Mouse (Mus musculus) heart, embryonic 16.5 days (tissue): ENCODE measurements around the gene Zfp334. TPM values are rescaled to one million over a fixed set of nuclear protein-coding genes. Genes with fewer than 3 reads are reported as not detected.
A peak's percentile ranks its signal among the peaks of the same experiment; 100 is the strongest.

Source experiments
- ATAC-seq: fragments of 200-750 bp; cut with Nextera tagmentation; replicated peaks from 2 replicates; pipeline ENCODE4 v1.8.0; 2017; ENCODE audit warnings: moderate number of reproducible peaks; ENCODE audit not compliant: insufficient read depth, low FRiP score; ENCODE audit errors: extremely low read depth
- H3K27ac ChIP-seq: fragments of 300-500 bp; sonication (generic); 2 replicates; pipeline ENCODE4 v1.5.1; 2014; ENCODE audit warnings: mild to moderate bottlenecking, low read length, control low read depth, moderate library complexity
- H3K27me3 ChIP-seq: fragments of 300-500 bp; sonication (generic); 2 replicates; pipeline ENCODE4 v1.6.1; 2014; ENCODE audit warnings: low read length, mixed read lengths; ENCODE audit not compliant: control insufficient read depth, insufficient read depth
- H3K36me3 ChIP-seq: fragments of 300-500 bp; sonication (generic); 2 replicates; pipeline ENCODE4 v1.6.1; 2014; ENCODE audit not compliant: control insufficient read depth, insufficient read depth
- H3K4me1 ChIP-seq: fragments of 300-500 bp; sonication (generic); 2 replicates; pipeline ENCODE4 v1.6.1; 2014; ENCODE audit warnings: low read length, mixed read lengths; ENCODE audit not compliant: control insufficient read depth, insufficient read depth
- H3K4me2 ChIP-seq: fragments of 300-500 bp; sonication (generic); 2 replicates; pipeline ENCODE4 v1.6.1; 2014; ENCODE audit warnings: low read depth, mild to moderate bottlenecking, control low read depth, low read length
- H3K4me3 ChIP-seq: fragments of 300-500 bp; sonication (generic); 2 replicates; pipeline ENCODE4 v1.5.1; 2014; ENCODE audit warnings: mild to moderate bottlenecking, control low read depth, low read length
- H3K9ac ChIP-seq: fragments of 300-500 bp; sonication (generic); 2 replicates; pipeline ENCODE4 v1.6.1; 2014; ENCODE audit warnings: low read length, control low read depth
- H3K9me3 ChIP-seq: fragments of 300-500 bp; sonication (generic); replicated peaks from 2 replicates; pipeline ENCODE4 v1.6.1; 2016; ENCODE audit warnings: low read length; ENCODE audit not compliant: control insufficient read depth
- WGBS: fragments of 180-500 bp; shearing (Covaris S2); extraction: QIAGEN DNeasy Blood & Tissue Kit; methylation state at CpG from one replicate; pipeline ENCODE4 v1.1.7; 2014; 5-methylcytosine and 5-hydroxymethylcytosine counted together
- polyA plus RNA-seq: library from polyadenylated mRNA; unstranded; fragments of >200 nt; fragmentation: Nextera tagmentation; extraction: Ambion mirVana; gene quantifications from 2 replicates; pipeline ENCODE4 v1.2.1, GENCODE M21; 2015

The Zfp334 gene
- polyA plus RNA-seq, 1 experiment from 2014 or later: 3.6 TPM

DNA sequence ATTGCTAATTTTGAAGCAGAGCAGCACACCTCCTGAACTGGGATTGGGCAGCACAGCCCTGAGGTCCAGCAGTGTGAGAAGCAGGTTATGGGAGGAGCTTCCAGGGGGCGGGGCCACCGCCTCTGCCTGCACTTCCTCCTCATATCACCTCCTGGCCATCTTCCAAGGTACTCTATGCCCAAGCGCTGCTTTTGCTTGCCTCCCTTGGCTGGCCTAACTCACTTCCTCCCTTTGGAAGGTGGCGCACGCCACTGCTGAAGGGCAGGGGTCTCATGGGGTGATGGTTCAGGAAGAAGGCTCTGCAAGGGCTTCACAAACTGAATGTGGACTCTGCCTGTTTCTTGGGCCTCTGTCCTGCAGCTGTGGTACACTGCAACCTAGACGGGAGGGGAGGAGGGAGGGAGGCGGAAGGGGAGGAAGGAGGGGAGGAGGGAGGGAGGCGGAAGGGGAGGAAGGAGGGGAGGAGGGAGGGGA, 21.0 kb downstream of the Zfp334 start:
- H3K27me3 ChIP-seq: peaks cover 36% of the 10 kb centered on the region

DNA sequence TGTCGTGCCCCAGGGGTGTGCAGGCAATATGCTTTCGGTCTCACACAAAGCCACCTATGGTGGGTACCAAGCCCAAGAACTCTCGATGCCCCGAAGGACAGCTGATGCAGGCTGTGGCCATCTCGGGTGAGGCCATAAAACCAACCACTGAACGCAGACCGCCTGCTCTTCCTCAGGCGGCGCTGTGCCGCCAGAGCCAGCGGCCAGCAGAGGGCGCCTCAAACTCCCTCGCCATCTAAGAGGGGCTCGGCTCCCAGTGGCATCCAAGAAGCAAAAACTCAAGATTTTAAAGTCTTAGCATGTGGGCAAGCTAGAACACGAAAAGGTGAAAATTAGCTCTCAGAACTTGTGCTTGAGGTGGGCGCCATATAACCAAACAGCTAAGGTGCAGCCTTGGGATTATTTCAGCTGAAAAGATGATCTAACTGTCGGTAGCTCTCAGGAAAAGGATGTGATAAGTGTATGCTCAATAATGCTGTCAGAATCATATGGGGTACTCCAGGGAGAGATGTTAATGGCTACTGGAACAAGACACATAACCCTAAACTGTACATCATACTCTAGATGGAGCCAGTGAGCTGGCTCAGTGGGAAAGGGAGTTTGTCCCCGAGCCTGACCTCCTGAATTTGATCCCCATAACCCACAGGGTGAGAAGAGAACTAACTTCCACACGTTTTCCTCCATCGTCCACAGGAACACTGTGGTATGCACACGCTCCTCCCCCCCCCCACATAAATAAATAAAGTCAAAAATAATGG, 23.5 kb downstream of the Zfp334 start:
- H3K27ac ChIP-seq: no peak overlapping the region
- H3K27me3 ChIP-seq: peaks cover 35% of the 10 kb centered on the region
- H3K9ac ChIP-seq: no peak overlapping the region
- WGBS: 13% methylated on average over 21 of the region's 21 CpGs
- H3K4me2 ChIP-seq: peak overlapping the region; percentile 52
- no peaks in the 10 kb centered on the region for H3K9me3 ChIP-seq
- peaks cover 9% of the 10 kb centered on the region; the same call in 1 of the 2 replicates for H3K4me1 ChIP-seq
- no peak overlapping the region for H3K4me3 ChIP-seq
- no peaks in the 10 kb centered on the region for H3K36me3 ChIP-seq
- ATAC-seq: no peak

More for the DNA sequence above, 21.0 kb downstream of the Zfp334 start:
- no peak overlapping the region for H3K4me3 ChIP-seq
- no peaks in the 10 kb centered on the region for H3K9me3 ChIP-seq
- ATAC-seq: no peak
- no peak overlapping the region; the same call in 1 of the 2 replicates for H3K4me2 ChIP-seq
- H3K4me1 ChIP-seq: peaks cover 9% of the 10 kb centered on the region; the same call in 1 of the 2 replicates
- H3K9ac ChIP-seq: no peak overlapping the region
- H3K27ac ChIP-seq: no peak overlapping the region
- H3K36me3 ChIP-seq: no peaks in the 10 kb centered on the region
- 2% methylated on average over 5 of the region's 8 CpGs for WGBS

DNA sequence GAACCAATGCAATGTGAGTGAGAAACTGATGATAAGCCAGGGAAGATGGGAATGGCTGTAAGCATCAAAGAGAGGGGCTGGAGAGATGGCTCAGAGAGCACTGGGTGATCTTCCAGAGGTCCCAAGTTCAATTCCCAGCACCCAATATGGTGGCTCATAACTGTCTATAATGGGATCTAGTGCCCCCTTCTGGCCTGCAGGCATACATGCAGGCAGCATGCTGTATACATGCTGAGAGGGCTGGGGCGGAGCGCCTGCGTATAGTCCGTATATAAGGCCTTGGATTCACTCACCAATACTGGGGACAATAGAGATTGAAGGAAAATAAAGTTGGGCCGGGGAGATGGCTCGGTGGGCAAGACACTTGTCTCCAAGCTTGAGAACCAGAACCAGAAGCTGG, 24.8 kb downstream of the Zfp334 start:
- H3K9me3 ChIP-seq: no peaks in the 10 kb centered on the region
- H3K27me3 ChIP-seq: peaks cover 28% of the 10 kb centered on the region
- no peaks in the 10 kb centered on the region for H3K36me3 ChIP-seq
- H3K27ac ChIP-seq: no peak overlapping the region
- no peak overlapping the region for H3K4me3 ChIP-seq
- ATAC-seq: no peak
- H3K4me2 ChIP-seq: no peak overlapping the region
- peaks cover 6% of the 10 kb centered on the region; the same call in 1 of the 2 replicates for H3K4me1 ChIP-seq
- WGBS: 85% methylated on average over 6 of the region's 6 CpGs
- H3K9ac ChIP-seq: no peak overlapping the region

DNA sequence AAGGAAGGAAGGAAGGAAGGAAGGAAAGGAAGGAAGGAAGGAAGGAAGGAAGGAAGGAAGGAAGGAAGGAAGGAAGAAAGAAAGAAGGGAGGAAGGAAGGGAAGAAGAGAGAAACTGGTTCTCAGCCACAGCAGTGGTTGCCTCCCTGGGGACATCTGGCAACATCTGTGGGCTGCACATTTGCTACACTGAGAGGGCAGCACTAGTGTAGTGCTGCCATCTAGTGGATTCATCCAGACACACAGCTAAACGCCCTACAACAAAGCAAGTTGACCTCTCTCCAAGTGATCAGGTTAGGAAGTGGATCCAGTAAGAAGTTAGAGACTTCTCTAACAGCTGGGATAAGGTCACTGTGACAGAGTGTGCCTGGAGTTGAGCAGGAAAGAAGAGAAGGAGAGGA, 27.2 kb downstream of the Zfp334 start:
- 0% methylated on average over 1 of the region's 1 CpGs for WGBS
- Histone ChIP-seq H3K27ac (no peak overlapping the region), H3K4me1 (no peaks in the 10 kb centered on the region), H3K4me2 (no peak overlapping the region), H3K9ac (no peak overlapping the region), H3K9me3 (no peaks in the 10 kb centered on the region), H3K4me3 (no peak overlapping the region), H3K27me3 (peaks cover 14% of the 10 kb centered on the region; the same call in 1 of the 2 replicates), H3K36me3 (no peaks in the 10 kb centered on the region)
- no peak for ATAC-seq

DNA sequence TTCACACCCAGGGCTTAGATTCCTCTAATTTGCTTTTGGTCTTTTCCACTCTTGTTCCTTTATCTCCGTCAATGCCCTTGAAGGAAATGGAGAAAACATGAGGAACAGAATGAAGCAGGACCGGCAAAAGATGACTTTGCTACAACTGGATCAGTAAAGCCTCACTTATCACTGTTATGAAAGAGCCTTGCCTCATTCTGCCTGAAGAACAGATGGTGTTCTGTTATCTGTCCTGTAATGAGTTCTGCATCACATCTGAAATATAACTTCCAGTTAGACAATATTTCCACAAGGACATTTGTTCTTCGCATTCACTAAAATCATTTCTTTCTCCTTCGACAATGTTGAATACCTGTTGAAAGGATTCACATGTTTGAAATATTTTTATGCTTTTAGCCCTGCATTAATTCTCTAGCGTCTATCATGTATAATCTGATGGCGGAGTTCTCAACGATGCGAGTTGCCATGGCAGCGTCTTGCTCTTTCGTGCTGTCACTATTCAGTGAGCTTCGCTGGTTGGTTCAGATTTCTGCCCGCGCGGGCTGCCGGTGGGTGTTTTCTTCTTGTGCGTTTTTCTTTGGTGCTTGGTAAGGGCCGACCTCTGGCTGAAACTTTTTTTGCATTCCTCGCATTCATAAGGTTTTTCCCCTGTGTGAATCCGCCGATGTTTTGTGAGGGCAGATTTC, 36.1 kb downstream of the Zfp334 start:
- no peaks in the 10 kb centered on the region for H3K4me1 ChIP-seq
- H3K27ac ChIP-seq: no peak overlapping the region
- no peak overlapping the region for H3K4me3 ChIP-seq
- no peak overlapping the region for H3K9ac ChIP-seq
- no peak for ATAC-seq
- no peak overlapping the region for H3K4me2 ChIP-seq
- no peaks in the 10 kb centered on the region for H3K36me3 ChIP-seq
- no peaks in the 10 kb centered on the region for H3K27me3 ChIP-seq
- H3K9me3 ChIP-seq: peaks cover 27% of the 10 kb centered on the region
- 86% methylated on average over 20 of the region's 20 CpGs for WGBS

DNA sequence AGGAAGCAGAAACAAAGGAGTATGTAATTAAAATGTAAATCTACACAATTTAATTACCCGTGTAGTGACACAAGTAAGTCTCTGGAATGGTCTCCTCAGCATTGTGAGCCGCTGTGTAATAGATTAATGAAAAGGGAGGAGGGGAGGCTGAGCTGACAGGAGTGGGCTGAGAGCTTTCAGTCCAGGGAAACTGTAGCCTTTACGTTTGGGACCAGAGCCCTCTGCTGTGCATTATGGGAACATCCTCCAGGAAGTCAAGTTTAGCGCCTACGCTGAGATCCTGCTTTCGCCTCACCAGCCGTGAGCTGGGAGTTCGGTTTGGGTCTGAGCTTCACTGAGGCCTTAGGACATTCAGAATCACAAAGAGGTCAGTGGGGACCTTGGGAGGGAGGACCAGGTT, 38.6 kb downstream of the Zfp334 start:
- ATAC-seq: no peak
- H3K9me3 ChIP-seq: peaks cover 27% of the 10 kb centered on the region
- no peak overlapping the region for H3K9ac ChIP-seq
- H3K36me3 ChIP-seq: no peaks in the 10 kb centered on the region
- H3K4me3 ChIP-seq: no peak overlapping the region
- H3K27me3 ChIP-seq: no peaks in the 10 kb centered on the region
- 28% methylated on average over 8 of the region's 8 CpGs for WGBS
- no peak overlapping the region for H3K27ac ChIP-seq
- no peaks in the 10 kb centered on the region for H3K4me1 ChIP-seq
- no peak overlapping the region for H3K4me2 ChIP-seq

DNA sequence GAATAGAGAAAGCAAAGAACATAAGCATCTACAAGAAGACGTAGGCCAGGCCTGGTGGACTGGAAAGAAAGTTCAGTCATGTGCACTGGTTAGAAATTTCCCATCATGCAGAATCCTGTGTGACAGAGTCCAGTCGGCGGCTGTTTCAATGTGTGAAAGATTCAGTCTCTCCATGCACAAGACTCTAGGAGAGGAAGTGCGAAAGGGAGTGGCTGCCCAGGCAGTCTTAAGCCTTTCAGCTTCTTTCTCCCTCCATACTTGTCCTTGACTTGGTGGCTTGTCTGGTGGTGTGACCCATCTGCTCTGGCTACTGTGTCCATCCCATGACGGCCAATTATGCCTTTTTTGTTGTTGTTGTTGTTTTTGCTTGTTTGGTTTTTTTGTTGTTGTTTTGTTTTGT, 41.9 kb downstream of the Zfp334 start:
- no peaks in the 10 kb centered on the region for H3K36me3 ChIP-seq
- H3K27me3 ChIP-seq: no peaks in the 10 kb centered on the region
- WGBS: 81% methylated on average over 5 of the region's 5 CpGs
- H3K9me3 ChIP-seq: 0 out of 2 replicates have a peak, but pooled peaks cover 3% of the 10 kb centered on the region
- H3K9ac ChIP-seq: no peak overlapping the region
- no peaks in the 10 kb centered on the region for H3K4me1 ChIP-seq
- H3K27ac ChIP-seq: no peak overlapping the region
- no peak overlapping the region for H3K4me2 ChIP-seq
- H3K4me3 ChIP-seq: no peak overlapping the region
- no peak for ATAC-seq

DNA sequence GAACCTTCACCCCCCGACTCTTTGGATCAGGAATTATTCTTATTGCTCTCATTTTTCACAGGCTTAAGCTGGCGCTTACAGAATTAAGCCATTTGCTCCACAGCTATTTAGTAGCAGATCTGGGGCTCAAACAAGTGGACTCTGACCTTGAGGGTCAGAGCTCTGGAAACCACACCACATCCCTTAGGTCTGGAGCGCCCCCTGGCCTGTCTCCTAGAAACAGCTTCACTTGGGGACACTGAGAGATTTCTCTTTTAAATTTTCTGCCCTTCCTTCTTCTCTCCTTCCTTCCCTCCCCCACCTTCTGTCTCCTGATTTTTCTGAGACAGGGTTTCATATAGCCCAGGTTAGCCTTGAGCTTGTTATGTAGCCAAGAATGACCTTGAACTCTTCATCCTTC, 50.9 kb downstream of the Zfp334 start:
- Histone ChIP-seq H3K27me3 (no peaks in the 10 kb centered on the region), H3K36me3 (no peaks in the 10 kb centered on the region), H3K4me3 (no peak overlapping the region), H3K27ac (no peak overlapping the region), H3K9me3 (no peaks in the 10 kb centered on the region), H3K9ac (no peak overlapping the region), H3K4me1 (no peaks in the 10 kb centered on the region), H3K4me2 (no peak overlapping the region)
- WGBS: 30% methylated on average over 3 of the region's 3 CpGs
- ATAC-seq: no peak

DNA sequence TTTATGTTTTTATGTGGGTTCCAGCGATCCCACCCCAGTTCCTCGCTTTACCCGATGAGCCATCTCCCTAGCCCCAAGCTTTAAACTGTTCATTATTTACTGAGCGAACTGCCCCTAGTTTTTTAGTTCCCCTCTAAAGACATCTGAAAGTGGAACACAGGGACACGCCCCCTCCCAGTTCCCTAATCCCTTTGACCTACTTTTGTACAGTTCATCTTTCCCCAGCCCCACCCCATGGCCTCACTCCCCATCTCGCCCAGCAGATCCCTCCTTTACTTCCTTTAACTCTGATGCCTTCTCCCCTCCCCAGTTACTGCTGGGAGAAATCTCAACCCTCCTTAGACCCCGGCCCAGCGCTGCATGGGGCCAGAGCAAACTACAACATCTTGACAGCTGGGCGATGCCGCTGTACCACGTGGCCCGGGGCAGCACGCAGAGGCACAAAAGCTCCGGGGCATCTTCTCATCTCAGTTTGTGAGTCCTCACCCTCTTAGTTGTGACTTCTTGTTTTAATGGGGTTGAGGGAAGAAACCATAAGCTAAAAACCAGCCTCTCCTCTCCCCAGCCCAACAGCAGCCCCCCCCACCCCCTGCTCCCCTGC, 55.3 kb downstream of the Zfp334 start:
- H3K36me3 ChIP-seq: no peaks in the 10 kb centered on the region
- no peak overlapping the region for H3K4me2 ChIP-seq
- ATAC-seq: no peak
- 0 out of 2 replicates have a peak, but pooled peaks cover 2% of the 10 kb centered on the region for H3K9me3 ChIP-seq
- H3K4me1 ChIP-seq: no peaks in the 10 kb centered on the region
- 52% methylated on average over 14 of the region's 14 CpGs for WGBS
- H3K4me3 ChIP-seq: no peak overlapping the region
- no peaks in the 10 kb centered on the region for H3K27me3 ChIP-seq
- no peak overlapping the region for H3K9ac ChIP-seq
- H3K27ac ChIP-seq: no peak overlapping the region
